Mouse (Mus musculus) liver, embryonic 11.5 days (tissue): ENCODE results near the gene Syt13. TPM values are rescaled to one million over a fixed set of nuclear protein-coding genes. Genes with fewer than 3 reads are reported as not detected.

Experiments used
- ATAC-seq: fragments of 200-750 bp; cut with Nextera tagmentation; replicated peaks from 2 replicates; pipeline ENCODE4 v1.8.0; 2017; ENCODE audit warnings: moderate number of reproducible peaks, mild to moderate bottlenecking, moderate TSS enrichment, moderate library complexity; ENCODE audit not compliant: low FRiP score
- DNase-seq: peaks from one replicate; pipeline ENCODE4 v3.0.0-alpha.2; 2017; ENCODE audit warnings: low spot score
- H3K27ac ChIP-seq: fragments of 300-500 bp; sonication (generic); 2 replicates; pipeline ENCODE4 v1.5.1; 2014; ENCODE audit warnings: mild to moderate bottlenecking, low read depth, low read length, control low read depth
- H3K27me3 ChIP-seq: fragments of 300-500 bp; sonication (generic); replicated peaks from 2 replicates; pipeline ENCODE4 v1.6.1; 2014; ENCODE audit warnings: low read length, mixed read lengths; ENCODE audit not compliant: control insufficient read depth, insufficient read depth
- H3K36me3 ChIP-seq: fragments of 300-500 bp; sonication (generic); 2 replicates; pipeline ENCODE4 v1.6.1; 2014; ENCODE audit warnings: mild to moderate bottlenecking, low read length, moderate library complexity, mixed read lengths; ENCODE audit not compliant: control insufficient read depth, insufficient read depth
- H3K4me1 ChIP-seq: fragments of 300-500 bp; sonication (generic); replicated peaks from 2 replicates; pipeline ENCODE4 v1.6.1; 2014; ENCODE audit warnings: low read length, mixed read lengths; ENCODE audit not compliant: control insufficient read depth, insufficient read depth
- H3K4me2 ChIP-seq: fragments of 300-500 bp; sonication (generic); 2 replicates; pipeline ENCODE4 v1.6.1; 2014; ENCODE audit warnings: mild to moderate bottlenecking, control low read depth, moderate library complexity
- H3K4me3 ChIP-seq: fragments of 300-500 bp; sonication (generic); 2 replicates; pipeline ENCODE4 v1.5.1; 2014; ENCODE audit warnings: low read depth, low read length, control low read depth
- H3K9ac ChIP-seq: fragments of 300-500 bp; sonication (generic); 2 replicates; pipeline ENCODE4 v1.6.1; 2014; ENCODE audit warnings: low read depth, low read length, control low read depth
- H3K9me3 ChIP-seq: fragments of 300-500 bp; sonication (generic); 2 replicates; pipeline ENCODE4 v1.6.1; 2016; ENCODE audit warnings: low read length, inconsistent platforms, mixed read lengths; ENCODE audit not compliant: control insufficient read depth
- WGBS: fragments of 180-500 bp; shearing (Covaris S2); extraction: QIAGEN DNeasy Blood & Tissue Kit; methylation state at CpG from one replicate; pipeline ENCODE4 v1.1.7; 2014; 5-methylcytosine and 5-hydroxymethylcytosine counted together
- polyA plus RNA-seq: library from polyadenylated mRNA; unstranded; fragments of >200 nt; fragmentation: Nextera tagmentation; extraction: Ambion mirVana; gene quantifications from 2 replicates; pipeline ENCODE4 v1.2.1, GENCODE M21; 2014

The Syt13 gene
- polyA plus RNA-seq, 1 experiment from 2014 or later, result 0.71 TPM

DNA sequence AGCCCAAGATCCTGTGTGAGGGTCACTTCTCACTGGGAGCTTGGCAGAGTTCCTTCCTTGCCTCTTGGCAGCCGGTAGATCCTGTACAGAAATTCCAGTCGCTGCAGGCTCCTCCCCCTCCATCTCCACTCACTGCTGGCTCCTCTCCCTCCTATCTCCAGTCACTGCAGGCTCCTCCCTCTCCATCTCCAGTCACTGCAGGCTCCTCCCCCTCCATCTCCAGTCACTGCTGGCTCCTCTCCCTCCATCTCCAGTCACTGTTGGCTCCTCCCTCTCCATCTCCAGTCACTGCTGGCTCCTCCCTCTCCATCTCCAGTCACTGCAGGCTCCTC, 31.0 kb upstream of the Syt13 start:
- Histone ChIP-seq H3K27ac (no peak overlapping the region), H3K4me1 (no peaks in the 10 kb centered on the region), H3K36me3 (no peaks in the 10 kb centered on the region), H3K27me3 (no peaks in the 10 kb centered on the region), H3K4me2 (no peak overlapping the region), H3K9me3 (no peaks in the 10 kb centered on the region), H3K9ac (no peak overlapping the region), H3K4me3 (no peak overlapping the region)
- DNase-seq, result no peak
- WGBS, result 0% methylated on average over 2 of the region's 2 CpGs
- no peak for ATAC-seq

DNA sequence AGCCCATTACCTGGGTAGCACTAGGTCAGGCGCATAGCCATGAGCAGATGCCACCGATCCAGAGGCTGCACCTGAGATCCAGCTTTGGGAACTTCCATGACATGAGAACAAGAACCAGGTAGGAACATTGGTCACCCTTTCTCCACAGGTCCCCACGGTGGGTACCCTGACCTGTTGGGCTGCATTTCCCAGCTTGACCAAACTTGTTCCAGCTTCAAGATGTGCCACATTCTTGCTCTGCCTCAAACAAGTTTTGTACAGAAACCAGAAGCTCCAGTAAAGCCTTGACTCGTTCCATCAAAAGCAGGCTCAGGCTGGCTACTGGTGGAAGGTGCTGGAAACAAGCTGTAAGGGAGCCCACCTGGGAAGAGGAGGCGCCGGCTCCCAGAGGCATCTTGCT, 29.9 kb upstream of the Syt13 start:
- Histone ChIP-seq H3K27me3 (no peaks in the 10 kb centered on the region), H3K4me3 (no peak overlapping the region), H3K36me3 (no peaks in the 10 kb centered on the region), H3K4me2 (no peak overlapping the region), H3K27ac (no peak overlapping the region), H3K9ac (no peak overlapping the region), H3K4me1 (no peaks in the 10 kb centered on the region), H3K9me3 (no peaks in the 10 kb centered on the region)
- 77% methylated on average over 6 of the region's 6 CpGs for WGBS
- ATAC-seq (no peak), DNase-seq (no peak)

DNA sequence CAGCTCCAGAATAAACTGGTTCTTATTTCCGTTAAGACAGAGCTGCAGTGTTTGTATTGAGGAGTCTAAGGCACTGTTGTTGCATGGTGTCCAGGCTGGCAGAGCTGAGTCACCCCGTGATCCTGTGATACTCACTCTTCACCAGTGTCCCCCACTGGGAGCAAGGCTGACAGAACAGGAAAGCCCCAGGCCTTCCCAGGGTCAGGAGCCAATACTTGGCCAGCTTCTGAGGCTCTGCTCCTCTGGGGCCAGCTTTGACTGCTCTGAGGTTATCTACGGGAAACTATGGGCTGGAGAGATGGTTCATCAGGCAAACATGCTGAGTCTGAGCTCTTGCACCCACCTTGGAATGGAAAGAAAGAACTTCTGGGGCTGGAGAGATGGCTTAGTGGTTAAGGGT, 28.0 kb upstream of the Syt13 start:
- no peaks in the 10 kb centered on the region for H3K4me1 ChIP-seq
- ATAC-seq (no peak), DNase-seq (no peak)
- no peak overlapping the region for H3K4me3 ChIP-seq
- no peaks in the 10 kb centered on the region for H3K27me3 ChIP-seq
- H3K9me3 ChIP-seq, result no peaks in the 10 kb centered on the region
- WGBS, result 62% methylated on average over 3 of the region's 3 CpGs
- no peak overlapping the region for H3K9ac ChIP-seq
- H3K27ac ChIP-seq, result no peak overlapping the region
- no peak overlapping the region for H3K4me2 ChIP-seq
- no peaks in the 10 kb centered on the region for H3K36me3 ChIP-seq

DNA sequence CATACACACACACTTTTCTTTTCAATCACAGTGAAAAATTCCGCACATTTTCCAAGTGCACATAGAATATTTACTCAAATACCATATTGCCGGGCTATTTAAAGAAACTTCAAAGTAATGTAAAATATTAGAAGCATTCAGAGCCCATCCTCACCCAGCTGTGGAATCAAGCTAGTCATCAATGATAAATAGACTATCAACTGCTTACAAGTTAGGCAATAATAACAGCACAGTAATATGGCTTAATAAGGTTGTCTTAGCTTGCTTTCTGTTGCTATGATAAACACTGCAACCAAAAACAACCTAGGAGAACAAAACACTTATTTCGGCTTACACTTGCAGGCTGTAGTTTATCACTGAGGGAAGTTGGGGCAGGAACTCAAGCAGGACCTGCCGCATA, 22.4 kb upstream of the Syt13 start:
- Histone ChIP-seq H3K27ac (no peak overlapping the region), H3K4me2 (no peak overlapping the region), H3K27me3 (no peaks in the 10 kb centered on the region), H3K9me3 (no peaks in the 10 kb centered on the region), H3K4me1 (no peaks in the 10 kb centered on the region), H3K36me3 (no peaks in the 10 kb centered on the region), H3K9ac (no peak overlapping the region), H3K4me3 (no peak overlapping the region)
- WGBS, result 87% methylated on average over 4 of the region's 4 CpGs
- ATAC-seq (no peak), DNase-seq (no peak)

DNA sequence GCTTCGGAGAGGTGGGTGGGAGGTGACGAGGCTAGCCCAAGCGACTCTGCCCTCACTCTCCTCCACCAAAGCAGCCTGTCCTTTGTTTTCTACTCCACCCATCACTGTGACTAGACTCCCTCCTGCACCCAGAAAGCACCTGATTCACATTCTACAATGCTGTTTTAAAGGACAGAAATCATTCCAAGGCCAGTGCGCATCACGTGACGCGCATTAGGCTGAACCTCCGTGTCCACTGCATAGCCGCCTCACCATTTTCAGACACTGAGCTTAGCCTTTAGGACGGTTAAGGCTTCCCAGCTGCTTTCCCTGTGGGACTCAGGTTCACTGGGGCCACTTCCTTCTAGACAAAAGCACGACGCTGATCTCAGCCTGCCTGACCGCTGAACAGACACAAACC, 11.2 kb upstream of the Syt13 start:
- H3K27ac ChIP-seq, result no peak overlapping the region
- WGBS, result 75% methylated on average over 13 of the region's 13 CpGs
- ATAC-seq (no peak), DNase-seq (no peak)
- no peaks in the 10 kb centered on the region for H3K9me3 ChIP-seq
- H3K4me2 ChIP-seq, result no peak overlapping the region
- no peaks in the 10 kb centered on the region for H3K4me1 ChIP-seq
- no peaks in the 10 kb centered on the region for H3K27me3 ChIP-seq
- H3K9ac ChIP-seq, result no peak overlapping the region
- no peaks in the 10 kb centered on the region for H3K36me3 ChIP-seq
- no peak overlapping the region for H3K4me3 ChIP-seq

DNA sequence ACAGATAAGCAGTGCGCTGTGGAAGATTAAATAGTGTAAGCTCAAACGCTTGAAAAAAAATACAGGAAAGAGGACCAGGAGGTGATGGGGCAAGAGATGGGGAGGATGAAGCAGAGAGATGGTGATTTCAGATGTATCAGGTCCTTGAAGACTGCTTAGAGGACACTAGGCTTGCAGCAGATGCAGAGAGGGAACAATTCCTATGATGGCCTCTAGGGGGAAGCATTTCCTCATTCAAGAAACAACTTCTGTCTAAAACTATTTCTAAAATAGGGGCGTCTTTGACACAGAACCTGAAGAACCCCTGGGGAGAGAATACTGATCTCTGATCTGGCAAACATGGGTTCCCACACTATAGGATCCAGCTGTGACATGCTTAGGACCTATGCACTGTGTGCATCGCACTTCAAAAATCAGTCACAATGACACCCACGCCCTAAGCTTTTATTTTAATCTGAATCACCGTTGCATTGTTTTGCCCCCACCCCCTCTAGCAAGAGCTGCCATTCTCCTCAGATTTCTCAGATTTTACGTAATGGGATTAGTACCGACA, 10.5 kb upstream of the Syt13 start:
- Histone ChIP-seq H3K9me3 (no peaks in the 10 kb centered on the region), H3K27ac (no peak overlapping the region), H3K27me3 (no peaks in the 10 kb centered on the region), H3K4me3 (no peak overlapping the region), H3K36me3 (no peaks in the 10 kb centered on the region), H3K4me1 (no peaks in the 10 kb centered on the region), H3K4me2 (no peak overlapping the region), H3K9ac (no peak overlapping the region)
- DNase-seq (no peak), ATAC-seq (no peak)
- 25% methylated on average over 8 of the region's 8 CpGs for WGBS

DNA sequence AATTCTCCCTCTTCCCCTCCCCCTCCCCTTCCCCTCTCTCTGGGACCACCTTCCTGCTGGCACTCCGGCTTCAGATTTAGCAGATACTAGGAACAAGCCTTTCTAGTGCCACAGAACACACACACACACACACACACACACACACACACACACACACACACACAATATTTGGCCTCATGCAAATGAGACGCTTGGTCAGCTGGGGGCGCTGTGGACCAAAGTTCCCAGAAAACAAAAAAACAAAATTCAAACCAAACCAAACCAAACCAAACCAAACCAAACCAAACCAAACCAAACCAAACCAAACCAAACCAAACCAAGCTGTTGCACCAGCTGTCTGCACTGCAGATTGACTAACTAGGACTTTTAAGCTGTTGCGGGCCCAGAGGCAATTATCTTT, 4.5 kb upstream of the Syt13 start:
- ATAC-seq (no peak), DNase-seq (no peak)
- no peak overlapping the region for H3K4me3 ChIP-seq
- no peak overlapping the region for H3K27ac ChIP-seq
- no peaks in the 10 kb centered on the region for H3K36me3 ChIP-seq
- peaks cover 29% of the 10 kb centered on the region for H3K27me3 ChIP-seq
- 69% methylated on average over 4 of the region's 4 CpGs for WGBS
- H3K9ac ChIP-seq, result no peak overlapping the region
- H3K4me2 ChIP-seq, result no peak overlapping the region
- H3K4me1 ChIP-seq, result 0 out of 2 replicates have a peak, but pooled peaks cover 3% of the 10 kb centered on the region
- no peaks in the 10 kb centered on the region for H3K9me3 ChIP-seq

DNA sequence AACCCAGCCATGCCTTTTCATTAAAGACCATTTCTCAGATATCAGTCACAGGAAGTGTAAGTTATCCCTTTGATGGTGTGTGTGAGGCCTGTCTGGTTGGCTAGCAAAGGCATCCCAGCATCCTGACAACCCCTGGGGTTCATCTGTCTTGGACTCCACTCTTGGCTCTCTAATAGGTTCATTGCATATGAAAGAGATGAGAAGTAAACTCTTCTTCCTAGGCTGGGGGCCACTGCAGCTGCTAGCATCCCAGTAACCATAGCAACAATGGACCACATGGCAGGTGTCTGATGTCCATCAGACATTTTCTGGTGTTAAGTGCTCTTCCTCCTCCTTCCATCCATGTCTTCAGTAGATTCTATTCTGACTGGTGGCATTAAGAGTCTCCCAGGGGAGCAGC, 2.6 kb upstream of the Syt13 start:
- H3K27ac ChIP-seq, result no peak overlapping the region
- peaks cover 42% of the 10 kb centered on the region for H3K27me3 ChIP-seq
- H3K4me2 ChIP-seq, result no peak overlapping the region
- no peaks in the 10 kb centered on the region for H3K9me3 ChIP-seq
- no peak for DNase-seq
- H3K4me1 ChIP-seq, result 0 out of 2 replicates have a peak, but pooled peaks cover 3% of the 10 kb centered on the region
- no peak for ATAC-seq
- no peak overlapping the region for H3K4me3 ChIP-seq
- no peaks in the 10 kb centered on the region for H3K36me3 ChIP-seq
- H3K9ac ChIP-seq, result no peak overlapping the region

DNA sequence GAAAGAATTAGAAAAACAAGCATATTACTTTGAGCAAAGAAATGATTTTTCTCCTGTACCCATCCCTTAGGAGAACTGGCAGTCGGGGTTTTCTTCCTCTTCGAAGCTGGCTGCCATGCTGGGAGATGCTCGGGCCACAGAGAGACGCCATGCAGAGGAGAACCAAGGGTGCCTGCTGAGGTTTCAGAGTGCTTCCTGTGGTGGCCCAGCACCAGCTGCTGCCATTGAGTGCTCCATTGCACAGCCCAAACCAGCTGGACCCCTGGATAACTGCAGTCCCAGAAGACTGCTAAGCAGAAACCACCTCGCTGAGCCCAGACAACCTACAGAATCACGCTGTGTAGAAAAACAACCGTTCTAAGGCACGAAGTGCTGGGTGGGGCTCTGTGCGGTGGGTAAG, 1.6 kb upstream of the Syt13 start:
- Histone ChIP-seq H3K4me3 (no peak overlapping the region), H3K27ac (no peak overlapping the region), H3K4me2 (no peak overlapping the region), H3K9ac (no peak overlapping the region), H3K27me3 (peaks cover 42% of the 10 kb centered on the region), H3K4me1 (0 out of 2 replicates have a peak, but pooled peaks cover 3% of the 10 kb centered on the region), H3K36me3 (no peaks in the 10 kb centered on the region), H3K9me3 (no peaks in the 10 kb centered on the region)
- DNase-seq, result no peak
- 24% methylated on average over 9 of the region's 9 CpGs for WGBS
- no peak for ATAC-seq
